Mouse (Mus musculus) ES-CJ7 (cell line): ENCODE results near the gene Olfr12.

ENCODE experiments used
- DNase-seq: peaks from one replicate; pipeline ENCODE4 v3.0.0; 2011; ENCODE audit warnings: low read depth, low spot score

Gene Olfr12

GRCm38 (mm10) chr1:92617488-92617887, at the start of gene Olfr12:
Olfr12 (plus strand) TSS chr1:92617788.
- DNase-seq = no peak

- DNase-seq = no peak
Observed at GRCm38 (mm10) chr1:92571022-92571421, 46.6 kb upstream of the Olfr12 start, which contains the start of gene Olfr1413. Olfr1413 (plus strand) TSS chr1:92571322.

GRCm38 (mm10) chr1:92585479-92585878, 32.1 kb upstream of the Olfr12 start, which contains the start of gene Olfr1412:
Olfr1412 (plus strand) TSS chr1:92585779.
- no peak for DNase-seq

GRCm38 (mm10) chr1:92594111-92594510, 23.5 kb upstream of the Olfr12 start, which contains the start of gene Olfr1411:
Olfr1411 (plus strand) TSS chr1:92594411.
- no peak for DNase-seq

GRCm38 (mm10) chr1:92596019-92596418, 21.6 kb upstream of the Olfr12 start:
- no peak for DNase-seq

- no peak for DNase-seq
Observed at GRCm38 (mm10) chr1:92605482-92605881, 12.1 kb upstream of the Olfr12 start, which contains the start of gene Olfr1410. Olfr1410 (plus strand) TSS chr1:92605782.

GRCm38 (mm10) chr1:92607711-92608110, 9.9 kb upstream of the Olfr12 start:
- no peak for DNase-seq

- DNase-seq = peak; percentile 73
Observed at GRCm38 (mm10) chr1:92611008-92611407, 6.6 kb upstream of the Olfr12 start.

- no peak for DNase-seq
Observed at GRCm38 (mm10) chr1:92613175-92613574, 4.4 kb upstream of the Olfr12 start.

GRCm38 (mm10) chr1:92614516-92614915, 3.1 kb upstream of the Olfr12 start:
- peak; percentile 44 for DNase-seq

GRCm38 (mm10) chr1:92616046-92616445, 1.5 kb upstream of the Olfr12 start:
- no peak for DNase-seq

- no peak for DNase-seq
Observed at GRCm38 (mm10) chr1:92618360-92618759, 772 bp downstream of the Olfr12 start.

- DNase-seq = no peak
Observed at GRCm38 (mm10) chr1:92628227-92628626, 10.6 kb downstream of the Olfr12 start.

GRCm38 (mm10) chr1:92632196-92632595, 14.6 kb downstream of the Olfr12 start:
- DNase-seq = no peak

GRCm38 (mm10) chr1:92632948-92633347, 15.4 kb downstream of the Olfr12 start:
- peak; percentile 30 for DNase-seq

GRCm38 (mm10) chr1:92633726-92634125, 16.1 kb downstream of the Olfr12 start:
- no peak for DNase-seq

- no peak for DNase-seq
Observed at GRCm38 (mm10) chr1:92634569-92634968, 17.0 kb downstream of the Olfr12 start.

- no peak for DNase-seq
Observed at GRCm38 (mm10) chr1:92634976-92635599, 17.5 kb downstream of the Olfr12 start.

- no peak for DNase-seq
Observed at GRCm38 (mm10) chr1:92636015-92636414, 18.4 kb downstream of the Olfr12 start.

- DNase-seq = no peak
Observed at GRCm38 (mm10) chr1:92636676-92637075, 19.1 kb downstream of the Olfr12 start.

GRCm38 (mm10) chr1:92637501-92638172, 20.0 kb downstream of the Olfr12 start:
- DNase-seq = no peak

- DNase-seq = no peak
Observed at GRCm38 (mm10) chr1:92638181-92638580, 20.6 kb downstream of the Olfr12 start.

GRCm38 (mm10) chr1:92638736-92639135, 21.1 kb downstream of the Olfr12 start:
- no peak for DNase-seq
